Mouse (Mus musculus) forebrain, embryonic 14.5 days (tissue): ENCODE results near the gene Nfxl1. TPM values are rescaled to one million over a fixed set of nuclear protein-coding genes. Genes with fewer than 3 reads are reported as not detected.
"Not testable (repeated sequence)": the region's sequence is repeated elsewhere in the genome, so short reads cannot be mapped to it uniquely, and the experiment has no call there.

Experiments used
- ATAC-seq: fragments of 200-750 bp; cut with Nextera tagmentation; 2 replicates; pipeline ENCODE4 v1.8.0; 2017; ENCODE audit warnings: mild to moderate bottlenecking, moderate library complexity
- DNase-seq: peaks from one replicate; pipeline ENCODE4 v3.0.0-alpha.2; 2015; ENCODE audit warnings: low spot score
- H3K27ac ChIP-seq: fragments of 300-500 bp; sonication (generic); 2 replicates; pipeline ENCODE4 v1.5.1; 2014; ENCODE audit warnings: low read depth, mild to moderate bottlenecking, control low read depth, low read length, moderate library complexity
- H3K27me3 ChIP-seq: fragments of 300-500 bp; sonication (generic); replicated peaks from 2 replicates; pipeline ENCODE4 v1.6.1; 2014; ENCODE audit warnings: low read length, control low read depth, mixed read lengths; ENCODE audit not compliant: control insufficient read depth, insufficient read depth
- H3K36me3 ChIP-seq: fragments of 300-500 bp; sonication (generic); 2 replicates; pipeline ENCODE4 v1.6.1; 2014; ENCODE audit warnings: low read length, control low read depth; ENCODE audit not compliant: control insufficient read depth, insufficient read depth
- H3K4me1 ChIP-seq: fragments of 300-500 bp; sonication (generic); 2 replicates; pipeline ENCODE4 v1.6.1; 2014; ENCODE audit warnings: antibody characterized with exemption, low read length, control low read depth; ENCODE audit not compliant: control insufficient read depth, insufficient read depth
- H3K4me2 ChIP-seq: fragments of 300-500 bp; sonication (generic); 2 replicates; pipeline ENCODE4 v1.6.1; 2014; ENCODE audit warnings: mild to moderate bottlenecking, control low read depth, low read length
- H3K4me3 ChIP-seq: fragments of 300-500 bp; sonication (generic); 2 replicates; pipeline ENCODE4 v1.5.1; 2014; ENCODE audit warnings: low read depth, low read length, control low read depth
- H3K9ac ChIP-seq: fragments of 300-500 bp; sonication (generic); 2 replicates; pipeline ENCODE4 v1.6.1; 2014; ENCODE audit warnings: mild to moderate bottlenecking, low read length, control low read depth, moderate library complexity
- H3K9me3 ChIP-seq: fragments of 300-500 bp; sonication (generic); replicated peaks from 2 replicates; pipeline ENCODE4 v1.6.1; 2016; ENCODE audit warnings: low read length, control low read depth, mixed read lengths; ENCODE audit not compliant: control insufficient read depth
- WGBS: fragments of 180-500 bp; shearing (Covaris S2); extraction: QIAGEN DNeasy Blood & Tissue Kit; methylation state at CpG from one replicate; pipeline ENCODE4 v1.1.7; 2014; 5-methylcytosine and 5-hydroxymethylcytosine counted together
- polyA plus RNA-seq: library from polyadenylated mRNA; unstranded; fragments of >200 nt; fragmentation: Nextera tagmentation; extraction: Ambion mirVana; gene quantifications from 2 replicates; pipeline ENCODE4 v1.2.1, GENCODE M21; 2014

Gene Nfxl1
- 14.1 and 14.8 TPM in 2 replicates for polyA plus RNA-seq

- H3K9me3 ChIP-seq = no peaks in the 10 kb centered on the region
- peak within 1 kb of the TSS; percentile 64 for H3K4me2 ChIP-seq
- peak within 1 kb of the TSS; percentile 87 for H3K4me3 ChIP-seq
- H3K27me3 ChIP-seq = no peaks in the 10 kb centered on the region
- peak within 1 kb of the TSS; percentile 91 for H3K9ac ChIP-seq
- peak; percentile 100 for DNase-seq
- H3K4me1 ChIP-seq = peaks cover 4% of the 10 kb centered on the region
- peak; percentile 97 for ATAC-seq
- peak within 1 kb of the TSS; percentile 62; the same call in 1 of the 2 replicates for H3K27ac ChIP-seq
- WGBS = under 1% methylated on average over 42 of the region's 42 CpGs
- H3K36me3 ChIP-seq = peaks cover 9% of the 10 kb centered on the region
These were observed at the start of gene Nfxl1 for GRCm38 (mm10) chr5:72559544-72560049. TSS of gene Nfxl1 (minus strand) at chr5:72559684.

GRCm38 (mm10) chr5:72603138-72603537 lies 43.7 kb upstream of the Nfxl1 start:
- H3K9me3 ChIP-seq = no peaks in the 10 kb centered on the region
- H3K27ac ChIP-seq = no peak overlapping the region
- H3K27me3 ChIP-seq = no peaks in the 10 kb centered on the region
- H3K4me1 ChIP-seq = no peaks in the 10 kb centered on the region
- DNase-seq = no peak
- H3K4me3 ChIP-seq = no peak overlapping the region
- H3K4me2 ChIP-seq = no peak overlapping the region
- ATAC-seq = no peak
- H3K36me3 ChIP-seq = no peaks in the 10 kb centered on the region
- no peak overlapping the region for H3K9ac ChIP-seq
- 88% methylated on average over 4 of the region's 4 CpGs for WGBS

GRCm38 (mm10) chr5:72601006-72601405 lies 41.5 kb upstream of the Nfxl1 start:
- peak; percentile 34; the same call in 1 of the 2 replicates for ATAC-seq
- no peak overlapping the region for H3K27ac ChIP-seq
- 9% methylated on average over 5 of the region's 5 CpGs for WGBS
- no peak overlapping the region for H3K9ac ChIP-seq
- no peak overlapping the region for H3K4me2 ChIP-seq
- no peak overlapping the region for H3K4me3 ChIP-seq
- H3K4me1 ChIP-seq = no peaks in the 10 kb centered on the region
- H3K36me3 ChIP-seq = no peaks in the 10 kb centered on the region
- no peaks in the 10 kb centered on the region for H3K27me3 ChIP-seq
- no peaks in the 10 kb centered on the region for H3K9me3 ChIP-seq
- peak; percentile 39 for DNase-seq

GRCm38 (mm10) chr5:72587192-72587681 lies 27.8 kb upstream of the Nfxl1 start, which contains the start of gene Gm5868:
TSS of gene Gm5868 (minus strand) at chr5:72587551.
- peak within 1 kb of the TSS; percentile 32; the same call in 1 of the 2 replicates for H3K9ac ChIP-seq
- peak within 1 kb of the TSS; percentile 32 for H3K4me3 ChIP-seq
- no peaks in the 10 kb centered on the region for H3K36me3 ChIP-seq
- peaks cover 5% of the 10 kb centered on the region; the same call in 1 of the 2 replicates for H3K27me3 ChIP-seq
- ATAC-seq = peak; percentile 89
- H3K9me3 ChIP-seq = no peaks in the 10 kb centered on the region
- 2% methylated on average over 38 of the region's 38 CpGs for WGBS
- DNase-seq = peak; percentile 28
- H3K4me2 ChIP-seq = peak within 1 kb of the TSS; percentile 54
- H3K27ac ChIP-seq = no peak within 1 kb of the TSS
- no peaks in the 10 kb centered on the region for H3K4me1 ChIP-seq

GRCm38 (mm10) chr5:72586667-72587191 lies 27.2 kb upstream of the Nfxl1 start:
- H3K27me3 ChIP-seq, H3K36me3 ChIP-seq, H3K9me3 ChIP-seq, H3K27ac ChIP-seq, DNase-seq, H3K4me1 ChIP-seq: not testable (repeated sequence)
- Histone ChIP-seq H3K4me3 (peak overlapping the region; percentile 32), H3K9ac (peak overlapping the region; percentile 32; the same call in 1 of the 2 replicates), H3K4me2 (peak overlapping the region; percentile 54)
- ATAC-seq = peak; percentile 69
- 42% methylated on average over 25 of the region's 25 CpGs for WGBS

- 0 out of 2 replicates have a peak, but pooled peaks have one; percentile 27 for ATAC-seq
- not testable (repeated sequence) for H3K27ac ChIP-seq
- 53% methylated on average over 7 of the region's 7 CpGs for WGBS
These were observed 26.6 kb upstream of the Nfxl1 start for GRCm38 (mm10) chr5:72586122-72586521.

GRCm38 (mm10) chr5:72580970-72581332 lies 21.5 kb upstream of the Nfxl1 start, which contains the start of gene Zar1:
TSS of gene Zar1 (minus strand) at chr5:72581254.
- WGBS = 22% methylated on average over 16 of the region's 21 CpGs
- H3K27ac ChIP-seq, H3K9me3 ChIP-seq, H3K27me3 ChIP-seq, H3K36me3 ChIP-seq, H3K4me1 ChIP-seq: not testable (repeated sequence)
- Histone ChIP-seq H3K9ac (peak within 1 kb of the TSS; percentile 60), H3K4me2 (peak within 1 kb of the TSS; percentile 66), H3K4me3 (peak within 1 kb of the TSS; percentile 37)
- DNase-seq (peak; percentile 21), ATAC-seq (peak; percentile 72)

More at GRCm38 (mm10) chr5:72586122-72586521, 26.6 kb upstream of the Nfxl1 start:
- not testable (repeated sequence) for H3K9me3 ChIP-seq, DNase-seq, H3K9ac ChIP-seq, H3K4me2 ChIP-seq, H3K4me3 ChIP-seq, H3K27me3 ChIP-seq, H3K36me3 ChIP-seq, H3K4me1 ChIP-seq

GRCm38 (mm10) chr5:72580088-72580969 lies 20.8 kb upstream of the Nfxl1 start:
- not testable (repeated sequence) for H3K9me3 ChIP-seq, H3K27ac ChIP-seq, H3K36me3 ChIP-seq, H3K4me1 ChIP-seq, H3K27me3 ChIP-seq
- WGBS = 6% methylated on average over 48 of the region's 73 CpGs
- peak; percentile 9 for DNase-seq
- Histone ChIP-seq H3K4me2 (peak overlapping the region; percentile 66), H3K4me3 (peak overlapping the region; percentile 37), H3K9ac (peak overlapping the region; percentile 60)
- peak; percentile 80 for ATAC-seq
